Comparison of ENCODE assay signal across 8 mouse cellular contexts in genomic region chr10:81350351-81351063, GRCm38 (mm10). TPM values are rescaled to one million over a fixed set of nuclear protein-coding genes. Genes with fewer than 3 reads are reported as not detected.
DNase-seq lines count a peak whose midpoint lies in the region; ATAC-seq lines count a peak whose summit lies in the region.

Gene Hmg20b, minus strand, starts transcription at chr10:81350480.

- intact Hi-C loops in heart, postnatal 14 days (cut with DNase I) = no loop called here

- H3K4me3 ChIP-seq in forebrain, embryonic 14.5 days (ENCODE audit: low read depth, low read length) = peak within 1 kb of the TSS; percentile 72
- H3K4me3 ChIP-seq in neural tube, embryonic 15.5 days (replicated peaks) = peak within 1 kb of the TSS; percentile 65

- peak; percentile 96 for ATAC-seq in forebrain, embryonic 14.5 days
- peak; percentile 94 for ATAC-seq in neural tube, embryonic 15.5 days (ENCODE audit: low FRiP score)

- peak within 1 kb of the TSS; percentile 92 for H3K4me2 ChIP-seq in forebrain, embryonic 14.5 days (ENCODE audit: low read length)
- H3K4me2 ChIP-seq in neural tube, embryonic 15.5 days = peak within 1 kb of the TSS; percentile 95

- peak within 1 kb of the TSS; percentile 79 for H3K9ac ChIP-seq in forebrain, embryonic 14.5 days (ENCODE audit: low read length)
- peak within 1 kb of the TSS; percentile 62 for H3K9ac ChIP-seq in neural tube, embryonic 15.5 days (replicated peaks)

- no peaks in the 10 kb centered on the region; the same call in 1 of the 2 replicates for H3K27me3 ChIP-seq in forebrain, embryonic 14.5 days (replicated peaks; ENCODE audit: control insufficient read depth, insufficient read depth, low read length)
- peaks cover 14% of the 10 kb centered on the region for H3K27me3 ChIP-seq in neural tube, embryonic 15.5 days (replicated peaks)

- peaks cover 15% of the 10 kb centered on the region for H3K4me1 ChIP-seq in forebrain, embryonic 14.5 days (ENCODE audit: control insufficient read depth, insufficient read depth, low read length)
- H3K4me1 ChIP-seq in neural tube, embryonic 15.5 days = peaks cover 29% of the 10 kb centered on the region

- DNase-seq in ES-CJ7 (ENCODE audit: low read depth, low spot score) = peak; percentile 99
- DNase-seq in cerebellum, adult 11 months = peak; percentile 99
- DNase-seq in forebrain, embryonic 14.5 days (ENCODE audit: low spot score) = peak; percentile 99
- DNase-seq in heart, postnatal 14 days = peak; percentile 99
- peak; percentile 100 for DNase-seq in layer of hippocampus, adult 11-12 months (ENCODE audit: low spot score)
- DNase-seq in lung, adult 18-20 months = peak; percentile 100
- DNase-seq in testis, postnatal 14 days (ENCODE audit: low spot score) = peak; percentile 100

- WGBS in forebrain, embryonic 14.5 days = under 1% methylated on average over 54 of the region's 54 CpGs
- WGBS in neural tube, embryonic 15.5 days = under 1% methylated on average over 54 of the region's 54 CpGs

- peak within 1 kb of the TSS; percentile 33; the same call in 1 of the 2 replicates for H3K27ac ChIP-seq in forebrain, embryonic 14.5 days (ENCODE audit: low read depth, low read length)
- peak within 1 kb of the TSS; percentile 83 for H3K27ac ChIP-seq in neural tube, embryonic 15.5 days (replicated peaks)

- H3K9me3 ChIP-seq in forebrain, embryonic 14.5 days (replicated peaks; ENCODE audit: control insufficient read depth, low read length) = no peaks in the 10 kb centered on the region
- no peaks in the 10 kb centered on the region for H3K9me3 ChIP-seq in neural tube, embryonic 15.5 days (replicated peaks)

- H3K36me3 ChIP-seq in forebrain, embryonic 14.5 days (ENCODE audit: control insufficient read depth, insufficient read depth, low read length) = peaks cover 10% of the 10 kb centered on the region
- no peaks in the 10 kb centered on the region for H3K36me3 ChIP-seq in neural tube, embryonic 15.5 days

RNA-seq across cellular contexts. Expression of gene Hmg20b, which starts in this region (rescaled TPM):
- polyA plus RNA-seq in forebrain, embryonic 14.5 days (2014; fragmentation: Nextera tagmentation; extraction: Ambion mirVana) = 42.5 and 44.4 TPM in 2 replicates
- 10 to 100 TPM; 74.0 to 82.9 TPM for total RNA-seq in heart, postnatal 14 days (2021)
- 31.0 and 48.9 TPM in 2 replicates for polyA plus RNA-seq in neural tube, embryonic 15.5 days (2015; fragmentation: Nextera tagmentation; extraction: Ambion mirVana)

Comparison
In these comparisons a context has a peak if more than half of its experiments do, and no peak if none do; other contexts are left out.
1. Peak in every context shown above with its lines: DNase-seq, ATAC-seq, H3K4me3 ChIP-seq and H3K27ac ChIP-seq.